Comparison of ENCODE assay signal across 11 mouse cellular contexts in the genomic region with DNA sequence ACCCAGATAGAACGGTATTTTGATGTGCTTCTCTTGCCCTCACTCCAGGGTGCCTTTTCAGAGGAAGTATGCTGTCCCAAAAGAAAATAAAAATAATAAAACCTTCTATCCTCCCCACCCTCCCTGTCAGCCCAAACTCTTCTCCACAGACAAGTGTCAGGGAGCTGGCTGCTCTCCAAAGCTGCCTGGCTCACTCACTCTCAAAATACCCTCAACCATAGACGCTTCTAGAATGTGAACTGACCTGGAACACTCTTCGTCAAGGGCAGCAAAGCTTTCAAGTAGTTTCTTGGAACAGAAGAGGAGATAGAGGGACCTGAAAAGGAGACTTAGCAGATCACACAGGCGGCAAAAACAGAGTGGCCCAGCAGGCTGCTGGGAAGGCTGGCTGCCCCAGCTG.
DNase-seq lines count a peak whose midpoint lies in the region; ATAC-seq and TF ChIP-seq lines count a peak whose summit lies in the region.
"Had no signal": no experiment of that assay in that cellular context is flagged by ENCODE, and none has a peak within 500 bp of the region (broad histone marks: within the 10 kb centered on the region; RNA-seq: fewer than 3 reads in every experiment).

No protein-coding gene starts in this region.

- H3K9me3 ChIP-seq in intestine, embryonic 14.5 days (ENCODE audit: control insufficient read depth, low read length) = no peaks in the 10 kb centered on the region
- no peaks in the 10 kb centered on the region for H3K9me3 ChIP-seq in intestine, embryonic 15.5 days
- no peaks in the 10 kb centered on the region for H3K9me3 ChIP-seq in kidney, postnatal 0 days (replicated peaks; ENCODE audit: low read length)
- H3K9me3 ChIP-seq: forebrain, embryonic 12.5 days had no signal

- no peak overlapping the region for H3K4me3 ChIP-seq in intestine, embryonic 14.5 days (ENCODE audit: low read depth, low read length)
- no peak overlapping the region for H3K4me3 ChIP-seq in intestine, embryonic 15.5 days (replicated peaks)
- no peak overlapping the region for H3K4me3 ChIP-seq in kidney, postnatal 0 days (replicated peaks; ENCODE audit: low read depth, low read length)
- H3K4me3 ChIP-seq: forebrain, embryonic 12.5 days had no signal

- H3K4me2 ChIP-seq in intestine, embryonic 14.5 days (ENCODE audit: low read length) = no peak overlapping the region
- H3K4me2 ChIP-seq in intestine, embryonic 15.5 days (replicated peaks) = no peak overlapping the region
- no peak overlapping the region for H3K4me2 ChIP-seq in kidney, postnatal 0 days (ENCODE audit: low read length)
- H3K4me2 ChIP-seq: forebrain, embryonic 12.5 days had no signal

- H3K4me1 ChIP-seq in intestine, embryonic 14.5 days (replicated peaks; ENCODE audit: control insufficient read depth, insufficient read depth, low read length) = peaks cover 24% of the 10 kb centered on the region
- H3K4me1 ChIP-seq in intestine, embryonic 15.5 days (replicated peaks) = peaks cover 18% of the 10 kb centered on the region
- H3K4me1 ChIP-seq in kidney, postnatal 0 days (replicated peaks; ENCODE audit: insufficient read depth, low read length) = no peaks in the 10 kb centered on the region

- H3K36me3 ChIP-seq in intestine, embryonic 14.5 days (ENCODE audit: control insufficient read depth, insufficient read depth, low read length) = no peaks in the 10 kb centered on the region
- no peaks in the 10 kb centered on the region for H3K36me3 ChIP-seq in intestine, embryonic 15.5 days
- no peaks in the 10 kb centered on the region for H3K36me3 ChIP-seq in kidney, postnatal 0 days (ENCODE audit: insufficient read depth, low read length)
- H3K36me3 ChIP-seq: forebrain, embryonic 12.5 days had no signal

- WGBS in intestine, embryonic 14.5 days = 52% methylated on average over 4 of the region's 4 CpGs
- WGBS in intestine, embryonic 15.5 days = 50% methylated on average over 4 of the region's 4 CpGs
- WGBS in kidney, postnatal 0 days = 27% methylated on average over 4 of the region's 4 CpGs

- H3K27me3 ChIP-seq in intestine, embryonic 14.5 days (replicated peaks; ENCODE audit: control insufficient read depth, insufficient read depth, low read length) = no peaks in the 10 kb centered on the region
- H3K27me3 ChIP-seq in intestine, embryonic 15.5 days (replicated peaks) = no peaks in the 10 kb centered on the region
- H3K27me3 ChIP-seq in kidney, postnatal 0 days (ENCODE audit: insufficient read depth, low read length) = no peaks in the 10 kb centered on the region
- H3K27me3 ChIP-seq: forebrain, embryonic 12.5 days had no signal

- no peak for ATAC-seq in intestine, embryonic 14.5 days (replicated peaks; ENCODE audit: low FRiP score, low TSS enrichment, low read depth)
- no peak for ATAC-seq in intestine, embryonic 15.5 days
- no peak for ATAC-seq in kidney, postnatal 0 days (replicated peaks; ENCODE audit: low FRiP score, low read depth)

- no peak for DNase-seq in intestine, embryonic 14.5 days (ENCODE audit: low spot score)
- peak; percentile 28 for DNase-seq in Muller cell, postnatal 12 days (ENCODE audit: inconsistent ontology term)
- DNase-seq in brain, embryonic 14.5 days (ENCODE audit: low read depth) = peak; percentile 42
- peak; percentile 10 for DNase-seq in kidney, postnatal 0 days (ENCODE audit: low spot score)
- no peak for DNase-seq in frontal cortex, adult 2 months (ENCODE audit: extremely low spot score in 1 of 2, low spot score in 1 of 2)
- DNase-seq in thymus, postnatal 0 days (ENCODE audit: low spot score) = no peak
- DNase-seq: cerebellum, adult 11 months; embryo, embryonic 11 days; right cerebral cortex, postnatal 14 days had no signal

- H3K27ac ChIP-seq in intestine, embryonic 14.5 days (ENCODE audit: low read depth) = peak overlapping the region; percentile 18; the same call in 1 of the 2 replicates
- no peak overlapping the region for H3K27ac ChIP-seq in intestine, embryonic 15.5 days
- H3K27ac ChIP-seq in kidney, postnatal 0 days = no peak overlapping the region
- H3K27ac ChIP-seq: forebrain, embryonic 12.5 days had no signal

- TF ChIP-seq POLR2A in brain, embryonic 14.5 days (IDR thresholded peaks at IDR 0.05; ENCODE audit: borderline replicate concordance, extremely low read depth, insufficient read depth, insufficient read length, poor library complexity, severe bottlenecking) = no peak

- no peak overlapping the region for H3K9ac ChIP-seq in intestine, embryonic 14.5 days (ENCODE audit: low read length)
- no peak overlapping the region for H3K9ac ChIP-seq in intestine, embryonic 15.5 days
- H3K9ac ChIP-seq in kidney, postnatal 0 days (ENCODE audit: low read depth, low read length) = no peak overlapping the region
- H3K9ac ChIP-seq: forebrain, embryonic 12.5 days had no signal

- no peak for TF ChIP-seq CTCF in brain, embryonic 14.5 days (IDR thresholded peaks at IDR 0.05; ENCODE audit: borderline replicate concordance, extremely low read depth, insufficient read depth, insufficient read length)
- no peak for TF ChIP-seq CTCF in kidney, postnatal 0 days (IDR thresholded peaks at IDR 0.05; ENCODE audit: low read depth)

Comparison
In these comparisons a context has a peak if more than half of its experiments do, and no peak if none do; other contexts are left out.
1. DNase-seq: peak in Muller cell, postnatal 12 days (single experiment), brain, embryonic 14.5 days (single experiment) and kidney, postnatal 0 days (single experiment); none in intestine, embryonic 14.5 days (single experiment), frontal cortex, adult 2 months (0 of 2) and thymus, postnatal 0 days (single experiment).